Mouse (Mus musculus) CH12.LX (cell line): ENCODE data around the gene Calcb. TPM values are rescaled to one million over a fixed set of nuclear protein-coding genes. Genes with fewer than 3 reads are reported as not detected.

Source experiments
- DNase-seq: peaks from one replicate; pipeline ENCODE4 v3.0.0-alpha.2; 2013; ENCODE audit errors: extremely low read depth
- H3K27ac ChIP-seq: 2 replicates; pipeline ENCODE4 v1.5.1; 2012; ENCODE audit warnings: low read depth, mild to moderate bottlenecking, control low read depth, moderate library complexity; ENCODE audit not compliant: insufficient read depth
- H3K27me3 ChIP-seq: replicated peaks from 2 replicates; pipeline ENCODE3; 2012; ENCODE audit warnings: inconsistent platforms
- H3K36me3 ChIP-seq, 2 experiments: replicated peaks in 1 of 2; 2 replicates each; pipeline versions ENCODE3 to v1.6.1; 2012; ENCODE audit warnings: inconsistent platforms in 1 of 2, low read length in 1 of 2, mild to moderate bottlenecking in 1 of 2, mixed read lengths in 1 of 2, moderate library complexity in 1 of 2; ENCODE audit not compliant: control insufficient read depth in 1 of 2, insufficient read depth in 1 of 2
- H3K4me1 ChIP-seq, 2 experiments: 2 replicates each; pipeline ENCODE4 v1.6.1; 2012; ENCODE audit warnings: inconsistent platforms in 1 of 2, moderate library complexity in 1 of 2; ENCODE audit not compliant: insufficient read depth in 2 of 2, control insufficient read depth in 1 of 2
- H3K4me2 ChIP-seq: 2 replicates; pipeline ENCODE4 v1.6.1; 2012; ENCODE audit warnings: low read depth, mild to moderate bottlenecking, control low read depth; ENCODE audit not compliant: poor library complexity, insufficient read depth, severe bottlenecking
- H3K4me3 ChIP-seq, 3 experiments: fragments of 150-350 bp in 1 of 3; sonication (generic) in 1 of 3; replicated peaks in 1 of 3; 2 replicates each; pipeline versions ENCODE3 to v1.5.1; 2011 to 2012; ENCODE audit warnings: low read depth in 2 of 3, low read length in 2 of 3, mild to moderate bottlenecking in 2 of 3, moderate library complexity in 2 of 3, control low read depth in 1 of 3, improper control_type of control experiment in 1 of 3, inconsistent platforms in 1 of 3, mixed read lengths in 1 of 3; ENCODE audit not compliant: poor library complexity in 1 of 3
- H3K79me2 ChIP-seq: replicated peaks from 2 replicates; pipeline ENCODE4 v1.6.1; 2012; ENCODE audit warnings: mild to moderate bottlenecking, moderate library complexity; ENCODE audit not compliant: control insufficient read depth, poor library complexity, insufficient read depth, severe bottlenecking; ENCODE audit errors: extremely low read depth
- H3K9ac ChIP-seq: 2 replicates; pipeline ENCODE4 v1.6.1; 2012; ENCODE audit warnings: low read depth, mild to moderate bottlenecking, control low read depth, moderate library complexity; ENCODE audit not compliant: insufficient read depth
- H3K9me3 ChIP-seq: replicated peaks from 2 replicates; pipeline ENCODE3; 2012; ENCODE audit warnings: low read length, inconsistent platforms, mixed read lengths
- CTCF ChIP-seq, 2 experiments: IDR thresholded peaks in 1 of 2; conservative IDR thresholded peaks in 1 of 2; 2 replicates each; pipeline ENCODE4 v1.5.1; 2011 to 2012; ENCODE audit warnings: low read depth in 2 of 2, low read length in 2 of 2, improper control_type of control experiment in 1 of 2, inconsistent platforms in 1 of 2, mild to moderate bottlenecking in 1 of 2, moderate library complexity in 1 of 2
- E2F4 ChIP-seq: IDR thresholded peaks from 2 replicates; pipeline ENCODE4 v1.6.1; 2011; ENCODE audit warnings: low read depth, low read length, improper control_type of control experiment; ENCODE audit not compliant: insufficient replicate concordance
- GABPA ChIP-seq: IDR thresholded peaks from 2 replicates; pipeline ENCODE4 v1.6.1; 2012; ENCODE audit warnings: low read depth, low read length, improper control_type of control experiment, inconsistent platforms; ENCODE audit not compliant: insufficient replicate concordance
- HCFC1 ChIP-seq: IDR thresholded peaks from 2 replicates; pipeline ENCODE4 v1.6.1; 2012; ENCODE audit warnings: low read depth, mild to moderate bottlenecking, inconsistent platforms, low read length, improper control_type of control experiment
- MAFK ChIP-seq: IDR thresholded peaks from 2 replicates; pipeline ENCODE4 v1.6.1; 2011; ENCODE audit warnings: low read length, improper control_type of control experiment; ENCODE audit not compliant: insufficient replicate concordance
- MAX ChIP-seq: IDR thresholded peaks from 2 replicates; pipeline ENCODE4 v1.6.1; 2011; ENCODE audit warnings: low read length, improper control_type of control experiment
- MEF2A ChIP-seq: IDR thresholded peaks from 2 replicates; pipeline ENCODE4 v1.6.1; 2014; ENCODE audit warnings: low read depth, mild to moderate bottlenecking, inconsistent platforms, low read length, improper control_type of control experiment, borderline replicate concordance
- MYC ChIP-seq: IDR thresholded peaks from 2 replicates; pipeline ENCODE4 v1.6.1; 2011; ENCODE audit warnings: low read depth, mild to moderate bottlenecking, improper control_type of control experiment, low read length
- POLR2A ChIP-seq: IDR thresholded peaks from 2 replicates; pipeline ENCODE4 v1.6.1; 2011; ENCODE audit warnings: low read depth, mild to moderate bottlenecking, improper control_type of control experiment, low read length
- RAD21 ChIP-seq: IDR thresholded peaks from 2 replicates; pipeline ENCODE4 v1.6.1; 2011; ENCODE audit warnings: low read depth, mild to moderate bottlenecking, low read length, improper control_type of control experiment, moderate library complexity
- TCF12 ChIP-seq: IDR thresholded peaks from 2 replicates; pipeline ENCODE4 v1.6.1; 2014; ENCODE audit warnings: low read depth, mild to moderate bottlenecking, inconsistent platforms, low read length, improper control_type of control experiment
- UBTF ChIP-seq: IDR thresholded peaks from 2 replicates; pipeline ENCODE4 v1.6.1; 2012; ENCODE audit warnings: low read depth, mild to moderate bottlenecking, inconsistent platforms, low read length, improper control_type of control experiment, moderate library complexity
- USF2 ChIP-seq: conservative IDR thresholded peaks from 2 replicates; pipeline ENCODE4 v1.6.1; 2011; ENCODE audit warnings: low read depth, low read length, improper control_type of control experiment
- ZC3H11A ChIP-seq: IDR thresholded peaks from 2 replicates; pipeline ENCODE4 v1.6.1; 2012; ENCODE audit warnings: low read depth, mild to moderate bottlenecking, inconsistent platforms, low read length, improper control_type of control experiment
- ZMIZ1 ChIP-seq: IDR thresholded peaks from 2 replicates; pipeline ENCODE4 v1.6.1; 2012; ENCODE audit warnings: low read depth, mild to moderate bottlenecking, inconsistent platforms, low read length, improper control_type of control experiment
- ZNF384 ChIP-seq: IDR thresholded peaks from 2 replicates; pipeline ENCODE4 v1.6.1; 2012; ENCODE audit warnings: low read depth, low read length, improper control_type of control experiment, inconsistent platforms
- dilution Hi-C: fragments of 300-500 bp; cut with MboI; formaldehyde crosslinking; loops from 2 replicates; pipeline ENCODE4 v1.14.3; 2020; ENCODE audit warnings: low sequenced_read_pairs; ENCODE audit not compliant: extremely low pct_unique_long_range_greater_than_20kb, extremely low pct_ligation_motif_present
- in situ Hi-C: fragments of 300-500 bp; cut with MboI; formaldehyde crosslinking; loops from 3 replicates; pipeline ENCODE4 v1.14.3; 2019; ENCODE audit warnings: low sequenced_read_pairs, low pct_ligation_motif_present, low pct_unique_long_range_greater_than_20kb, mixed read lengths
- polyA plus RNA-seq: library from polyadenylated mRNA; unstranded; fragments of >175 nt; gene quantifications from 2 replicates; pipeline ENCODE4 v1.2.1, GENCODE M21; 2012; ENCODE audit warnings: low read depth; ENCODE audit not compliant: insufficient read length
- total RNA-seq, 2 experiments: library from RNA; depleted of rRNA; stranded (reverse); fragments of 300-350 nt in 1 of 2; fragments of >200 nt in 1 of 2; gene quantifications; 2 replicates each; pipeline ENCODE4 v1.2.3; 2012 to 2014

Calcb gene
- total and polyA plus RNA-seq, 3 experiments: not detected

DNA sequence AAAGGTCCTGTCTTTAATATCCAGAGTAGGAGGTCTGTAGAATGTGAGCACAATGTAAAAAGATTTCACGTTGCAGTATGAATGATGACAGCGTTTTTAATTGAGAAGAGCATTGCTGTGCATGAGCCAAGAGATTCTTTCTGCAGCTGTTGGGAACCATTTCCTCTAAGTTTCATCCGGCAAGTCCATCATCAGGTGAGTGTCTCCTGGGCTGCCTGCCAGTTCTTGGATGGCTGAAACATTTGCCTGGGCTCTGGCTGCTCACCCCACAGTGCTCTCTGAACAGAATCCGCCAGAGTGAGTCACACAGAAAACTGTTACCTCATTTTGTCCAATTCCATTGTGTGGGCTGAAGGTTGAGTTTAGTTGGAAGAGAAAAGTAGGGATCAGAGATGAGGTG lies 11.7 kb upstream of the Calcb start:
- dilution Hi-C loops (no loop called here), in situ Hi-C loops (no loop called here)
- H3K4me3 ChIP-seq: no peak overlapping the region
- H3K4me2 ChIP-seq: no peak overlapping the region
- H3K4me1 ChIP-seq: no peaks in the 10 kb centered on the region
- H3K9ac ChIP-seq: no peak overlapping the region
- no peaks in the 10 kb centered on the region for H3K36me3 ChIP-seq
- no peaks in the 10 kb centered on the region for H3K9me3 ChIP-seq
- DNase-seq: no peak
- no peaks in the 10 kb centered on the region for H3K27me3 ChIP-seq
- H3K27ac ChIP-seq: no peak overlapping the region
- no peaks in the 10 kb centered on the region for H3K79me2 ChIP-seq
- no peak for TF ChIP-seq TCF12
- no peak for TF ChIP-seq MEF2A
- no peak for TF ChIP-seq MAFK
- TF ChIP-seq USF2: no peak
- no peak for TF ChIP-seq HCFC1
- TF ChIP-seq CTCF (conservative IDR thresholded peaks at IDR 0.05 in 1 of 2, IDR thresholded peaks at IDR 0.05 in 1 of 2; ENCODE audit: low read depth in 2 of 2, low read length in 2 of 2): no peak
- TF ChIP-seq ZNF384: no peak
- TF ChIP-seq GABPA: no peak
- no peak for TF ChIP-seq POLR2A

DNA sequence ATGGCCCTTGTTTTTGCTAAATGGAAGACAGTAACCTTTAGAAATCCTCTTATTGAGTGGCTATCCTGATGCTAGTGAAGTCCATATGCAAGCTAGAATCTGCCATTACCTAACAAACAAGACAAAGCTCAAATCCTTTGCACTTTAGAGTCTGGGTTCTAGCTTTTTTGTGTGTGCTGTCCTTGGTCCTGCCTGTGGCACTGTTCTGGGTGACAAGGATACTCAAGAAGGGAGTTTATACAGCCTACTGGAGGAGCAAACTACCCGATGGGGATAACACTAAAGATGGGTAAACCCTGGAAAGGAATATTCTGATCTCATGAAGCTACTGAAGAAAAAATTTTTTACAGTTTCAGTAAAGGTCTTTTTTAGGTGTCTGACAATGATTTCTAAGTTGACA lies 11.0 kb upstream of the Calcb start:
- TF ChIP-seq MAFK: no peak
- no peak for TF ChIP-seq RAD21
- no peak for TF ChIP-seq ZMIZ1
- no peak for TF ChIP-seq MEF2A
- TF ChIP-seq UBTF: no peak
- no peak for TF ChIP-seq E2F4
- TF ChIP-seq ZC3H11A: no peak
- TF ChIP-seq TCF12: no peak
- TF ChIP-seq MYC: no peak
- no peaks in the 10 kb centered on the region for H3K36me3 ChIP-seq
- H3K27me3 ChIP-seq: no peaks in the 10 kb centered on the region
- H3K9ac ChIP-seq: no peak overlapping the region
- DNase-seq: no peak
- H3K79me2 ChIP-seq: no peaks in the 10 kb centered on the region
- H3K4me2 ChIP-seq: no peak overlapping the region
- dilution Hi-C loops: no loop called here
- H3K9me3 ChIP-seq: no peaks in the 10 kb centered on the region
- no peak overlapping the region for H3K27ac ChIP-seq
- in situ Hi-C loops: no loop called here
- peaks cover 0 to 2% of the 10 kb centered on the region in 2 experiments; a peak in 2 of 4 replicates for H3K4me1 ChIP-seq
- no peak overlapping the region for H3K4me3 ChIP-seq

DNA sequence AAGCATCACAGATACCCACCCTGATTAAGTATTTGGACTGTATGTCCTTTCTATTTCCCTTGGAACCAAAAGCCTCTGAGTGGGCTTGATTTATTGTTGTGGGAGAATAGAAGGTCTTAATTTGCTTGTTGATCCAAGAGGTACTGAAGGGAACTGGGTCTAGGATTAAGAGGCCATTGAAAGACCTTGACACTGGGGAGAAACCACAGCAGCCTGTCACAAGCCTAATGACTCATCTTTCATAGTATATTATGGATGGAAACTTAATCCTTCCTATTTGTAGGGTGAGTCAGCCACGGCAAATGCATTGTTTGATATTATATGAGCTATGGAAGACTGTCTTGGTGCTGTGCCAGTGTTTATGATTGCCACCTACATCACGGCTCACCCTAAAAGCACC lies 8.0 kb upstream of the Calcb start:
- dilution Hi-C loops: no loop called here
- DNase-seq: no peak
- TF ChIP-seq ZC3H11A (no peak), CTCF (conservative IDR thresholded peaks at IDR 0.05 in 1 of 2, IDR thresholded peaks at IDR 0.05 in 1 of 2; ENCODE audit: low read depth in 2 of 2, low read length in 2 of 2) (no peak), MAX (no peak)
- TF ChIP-seq, all 38 proteins: peak for 0
- no peaks in the 10 kb centered on the region for H3K36me3 ChIP-seq
- no peaks in the 10 kb centered on the region for H3K9me3 ChIP-seq
- no peak overlapping the region for H3K4me2 ChIP-seq
- H3K79me2 ChIP-seq: no peaks in the 10 kb centered on the region
- no peak overlapping the region for H3K4me3 ChIP-seq
- peaks cover 0 to 8% of the 10 kb centered on the region in 2 experiments; a peak in 2 of 4 replicates for H3K4me1 ChIP-seq
- in situ Hi-C loops: no loop called here
- H3K27me3 ChIP-seq: no peaks in the 10 kb centered on the region
- H3K27ac ChIP-seq: no peak overlapping the region
- no peak overlapping the region for H3K9ac ChIP-seq
